Mouse (Mus musculus) spleen, postnatal 10 days (tissue): ENCODE results near the gene Fscn2.

Experiments
- DNase-seq, 2 experiments: peaks; one replicate each; pipeline ENCODE4 v3.0.0; 2021 to 2022; ENCODE audit warnings: low spot score in 2 of 2

Gene Fscn2

GRCm38 (mm10) chr11:120361295-120361694 is at the start of gene Fscn2:
Gene Fscn2, plus strand, starts transcription at chr11:120361534.
- DNase-seq: no peak

- DNase-seq: no peak
Measured at GRCm38 (mm10) chr11:120311561-120311960, 49.8 kb upstream of the Fscn2 start.

- no peak for DNase-seq
Measured at GRCm38 (mm10) chr11:120312069-120312468, 49.3 kb upstream of the Fscn2 start.

GRCm38 (mm10) chr11:120313906-120314685 is 47.2 kb upstream of the Fscn2 start:
- no peak for DNase-seq

GRCm38 (mm10) chr11:120314721-120315415 is 46.5 kb upstream of the Fscn2 start:
- DNase-seq: no peak

GRCm38 (mm10) chr11:120315416-120315761 is 45.9 kb upstream of the Fscn2 start:
- DNase-seq: no peak

GRCm38 (mm10) chr11:120315832-120316689 is 45.3 kb upstream of the Fscn2 start:
- peak; percentile 76 to 86 for DNase-seq

GRCm38 (mm10) chr11:120316690-120317254 is 44.6 kb upstream of the Fscn2 start:
- DNase-seq: no peak

GRCm38 (mm10) chr11:120317456-120317855 is 43.9 kb upstream of the Fscn2 start:
- DNase-seq: no peak

- DNase-seq: no peak
Measured at GRCm38 (mm10) chr11:120319310-120319709, 42.0 kb upstream of the Fscn2 start.

- DNase-seq: no peak
Measured at GRCm38 (mm10) chr11:120320156-120320555, 41.2 kb upstream of the Fscn2 start.

- no peak for DNase-seq
Measured at GRCm38 (mm10) chr11:120335431-120336021, 25.8 kb upstream of the Fscn2 start.

- no peak for DNase-seq
Measured at GRCm38 (mm10) chr11:120337447-120337846, 23.9 kb upstream of the Fscn2 start.

- no peak for DNase-seq
Measured at GRCm38 (mm10) chr11:120338786-120339185, 22.5 kb upstream of the Fscn2 start.

- DNase-seq: no peak
Measured at GRCm38 (mm10) chr11:120339978-120340513, 21.3 kb upstream of the Fscn2 start.

GRCm38 (mm10) chr11:120341661-120342060 is 19.7 kb upstream of the Fscn2 start:
- DNase-seq: no peak

GRCm38 (mm10) chr11:120342656-120343160 is 18.6 kb upstream of the Fscn2 start:
- no peak for DNase-seq

- DNase-seq: no peak
Measured at GRCm38 (mm10) chr11:120343519-120344309, 17.6 kb upstream of the Fscn2 start.

GRCm38 (mm10) chr11:120344310-120344920 is 16.9 kb upstream of the Fscn2 start:
- no peak for DNase-seq
